In genomic region chr11:106269060-106269431, GRCm38 (mm10) we compare ENCODE assay signal across 9 mouse cellular contexts. TPM values are rescaled to one million over a fixed set of nuclear protein-coding genes. Genes with fewer than 3 reads are reported as not detected.
DNase-seq lines count a peak whose midpoint lies in the region; ATAC-seq lines count a peak whose summit lies in the region.
"Had no signal": no experiment of that assay in that cellular context is flagged by ENCODE, and none has a peak within 500 bp of the region (broad histone marks: within the 10 kb centered on the region; RNA-seq: fewer than 3 reads in every experiment).

No protein-coding gene starts in this region.

- H3K4me2 ChIP-seq in heart, embryonic 13.5 days, result 0 out of 2 replicates have a peak overlapping the region, but pooled peaks have one; percentile 18
- peak overlapping the region; percentile 28 for H3K4me2 ChIP-seq in limb, embryonic 11.5 days (ENCODE audit: low read depth, severe bottlenecking)

- no peaks in the 10 kb centered on the region for H3K27me3 ChIP-seq in heart, embryonic 13.5 days (replicated peaks)
- no peaks in the 10 kb centered on the region for H3K27me3 ChIP-seq in limb, embryonic 11.5 days (ENCODE audit: control insufficient read depth, insufficient read depth, low read length)

- H3K9ac ChIP-seq in heart, embryonic 13.5 days, result peak overlapping the region; percentile 61
- H3K9ac ChIP-seq in limb, embryonic 11.5 days (ENCODE audit: low read length), result 0 out of 2 replicates have a peak overlapping the region, but pooled peaks have one; percentile 32

- DNase-seq in heart, adult 11 months, result peak; percentile 95
- DNase-seq in heart, postnatal 4 days, result no peak
- peak; percentile 30 for DNase-seq in c-Kit-positive CD71-negative TER-119-negative erythroid progenitor cells, embryonic 14.5 days (ENCODE audit: low read depth)
- peak; percentile 65 for DNase-seq in limb, embryonic 11.5 days (ENCODE audit: low spot score)
- DNase-seq in neural tube, embryonic 10.5 days (ENCODE audit: extremely low spot score, low spot score), result peak; percentile 53
- DNase-seq in ovary, postnatal 14 days (ENCODE audit: low spot score), result no peak
- no peak for DNase-seq in testis, postnatal 10 days (ENCODE audit: low spot score)

- no peaks in the 10 kb centered on the region for H3K9me3 ChIP-seq in heart, embryonic 13.5 days
- no peaks in the 10 kb centered on the region for H3K9me3 ChIP-seq in limb, embryonic 11.5 days (ENCODE audit: control insufficient read depth, low read length)

- no peak overlapping the region for H3K4me3 ChIP-seq in heart, embryonic 13.5 days
- no peak overlapping the region for H3K4me3 ChIP-seq in limb, embryonic 11.5 days (ENCODE audit: low read depth, low read length)
- H3K4me3 ChIP-seq: myocyte had no signal

- peaks cover 48% of the 10 kb centered on the region for H3K4me1 ChIP-seq in heart, embryonic 13.5 days
- H3K4me1 ChIP-seq in limb, embryonic 11.5 days (ENCODE audit: control insufficient read depth, insufficient read depth, low read length), result peaks cover 36% of the 10 kb centered on the region

- WGBS in heart, embryonic 13.5 days, result 45% methylated on average over 3 of the region's 3 CpGs
- 6% methylated on average over 3 of the region's 3 CpGs for WGBS in limb, embryonic 11.5 days

- peak overlapping the region; percentile 16 for H3K27ac ChIP-seq in heart, embryonic 13.5 days (replicated peaks)
- H3K27ac ChIP-seq in limb, embryonic 11.5 days (replicated peaks; ENCODE audit: low read depth, low read length), result peak overlapping the region; percentile 84

- ATAC-seq in heart, embryonic 13.5 days (ENCODE audit: extremely low read depth, insufficient number of reproducible peaks, low FRiP score, low TSS enrichment), result no peak
- ATAC-seq in limb, embryonic 11.5 days (ENCODE audit: insufficient number of reproducible peaks, low FRiP score, low TSS enrichment, low read depth), result no peak

- H3K36me3 ChIP-seq in heart, embryonic 13.5 days, result peaks cover 39% of the 10 kb centered on the region
- H3K36me3 ChIP-seq in limb, embryonic 11.5 days (ENCODE audit: control insufficient read depth, insufficient read depth, low read length), result peaks cover 25% of the 10 kb centered on the region

RNA-seq across cellular contexts. Expression of gene Smarcd2, which starts 3.7 kb away (rescaled TPM):
- total RNA-seq in heart, postnatal 4 days (2021), result 10 to 100 TPM; 20.2 to 20.3 TPM
- 17.9 and 20.4 TPM in 2 replicates for polyA plus RNA-seq in heart, embryonic 13.5 days (2015; fragmentation: Nextera tagmentation; extraction: Ambion mirVana)
- polyA plus RNA-seq in limb, embryonic 11.5 days (2014; fragmentation: Nextera tagmentation; extraction: Ambion mirVana), result 82.6 and 84.8 TPM in 2 replicates

RNA-seq across cellular contexts. Expression of gene Tcam1, which starts 7.4 kb away (rescaled TPM):
- total RNA-seq in heart, postnatal 4 days (2021), result not detected
- polyA plus RNA-seq in heart, embryonic 13.5 days (2015; fragmentation: Nextera tagmentation; extraction: Ambion mirVana), result 0.06 and 0.13 TPM in 2 replicates
- polyA plus RNA-seq in limb, embryonic 11.5 days (2014; fragmentation: Nextera tagmentation; extraction: Ambion mirVana), result 0.09 and 0.29 TPM in 2 replicates

RNA-seq across cellular contexts. Expression of gene Psmc5, which starts 13.1 kb away (rescaled TPM):
- total RNA-seq in heart, postnatal 4 days (2021), result 100 to 1,000 TPM; 112 TPM
- 229 and 256 TPM in 2 replicates for polyA plus RNA-seq in heart, embryonic 13.5 days (2015; fragmentation: Nextera tagmentation; extraction: Ambion mirVana)
- 380 and 388 TPM in 2 replicates for polyA plus RNA-seq in limb, embryonic 11.5 days (2014; fragmentation: Nextera tagmentation; extraction: Ambion mirVana)

RNA-seq across cellular contexts. Expression of gene Ftsj3, which starts 13.2 kb away (rescaled TPM):
- total RNA-seq in heart, postnatal 4 days (2021), result 10 to 100 TPM; 28.4 to 29.8 TPM
- polyA plus RNA-seq in heart, embryonic 13.5 days (2015; fragmentation: Nextera tagmentation; extraction: Ambion mirVana), result 36.6 and 37.4 TPM in 2 replicates
- 72.6 and 74.9 TPM in 2 replicates for polyA plus RNA-seq in limb, embryonic 11.5 days (2014; fragmentation: Nextera tagmentation; extraction: Ambion mirVana)

RNA-seq across cellular contexts. Expression of gene Gh, which starts 32.6 kb away (rescaled TPM):
- total RNA-seq in heart, postnatal 4 days (2021), result not detected
- polyA plus RNA-seq in heart, embryonic 13.5 days (2015; fragmentation: Nextera tagmentation; extraction: Ambion mirVana), result not detected in 2 replicates
- polyA plus RNA-seq in limb, embryonic 11.5 days (2014; fragmentation: Nextera tagmentation; extraction: Ambion mirVana), result not detected in 2 replicates
- polyA plus RNA-seq: myocyte had no signal

Comparison
In these comparisons a context has a peak if more than half of its experiments do, and no peak if none do; other contexts are left out.
1. DNase-seq: peak in heart, adult 11 months (single experiment), c-Kit-positive CD71-negative TER-119-negative erythroid progenitor cells, embryonic 14.5 days (single experiment), limb, embryonic 11.5 days (single experiment) and neural tube, embryonic 10.5 days (single experiment); none in heart, postnatal 4 days (single experiment), ovary, postnatal 14 days (single experiment) and testis, postnatal 10 days (single experiment).